Mouse (Mus musculus): ENCODE data around the gene Tcap. TPM values are rescaled to one million over a fixed set of nuclear protein-coding genes. Genes with fewer than 3 reads are reported as not detected.

Tcap gene
- polyA plus RNA-seq, 1 experiment from 2014 or later: 86.0 TPM

Other genes with a start within 250 kb of the Tcap start
- 13.6 and 13.9 TPM in 2 replicates for gene Fbxl20, start 233.4 kb upstream of the Tcap start, polyA plus RNA-seq (2016; fragmentation: Nextera tagmentation; extraction: Ambion mirVana)
- gene Med1, start 190.5 kb upstream of the Tcap start, polyA plus RNA-seq (2016; fragmentation: Nextera tagmentation; extraction: Ambion mirVana): 43.7 and 51.5 TPM in 2 replicates
- 7.9 and 10.9 TPM in 2 replicates for gene Cdk12, start 180.8 kb upstream of the Tcap start, polyA plus RNA-seq (2016; fragmentation: Nextera tagmentation; extraction: Ambion mirVana)
- gene Neurod2, start 54.2 kb upstream of the Tcap start, polyA plus RNA-seq (2016; fragmentation: Nextera tagmentation; extraction: Ambion mirVana): not detected in 2 replicates
- 8.1 and 20.1 TPM in 2 replicates for gene Ppp1r1b, start 35.4 kb upstream of the Tcap start, polyA plus RNA-seq (2016; fragmentation: Nextera tagmentation; extraction: Ambion mirVana)
- 51.0 and 53.0 TPM in 2 replicates for gene Stard3, start 25.4 kb upstream of the Tcap start, polyA plus RNA-seq (2016; fragmentation: Nextera tagmentation; extraction: Ambion mirVana)
- gene Pnmt, start 2.6 kb downstream of the Tcap start, polyA plus RNA-seq (2016; fragmentation: Nextera tagmentation; extraction: Ambion mirVana): 5.0 and 5.1 TPM in 2 replicates
- gene Pgap3, start 16.7 kb downstream of the Tcap start, polyA plus RNA-seq (2016; fragmentation: Nextera tagmentation; extraction: Ambion mirVana): 15.3 and 21.3 TPM in 2 replicates
- gene Erbb2, start 28.7 kb downstream of the Tcap start, polyA plus RNA-seq (2016; fragmentation: Nextera tagmentation; extraction: Ambion mirVana): 47.4 and 70.6 TPM in 2 replicates
- gene Mien1, start 55.2 kb downstream of the Tcap start, polyA plus RNA-seq (2016; fragmentation: Nextera tagmentation; extraction: Ambion mirVana): 98.9 and 103 TPM in 2 replicates
- gene Grb7, start 62.6 kb downstream of the Tcap start, polyA plus RNA-seq (2016; fragmentation: Nextera tagmentation; extraction: Ambion mirVana): 2.5 and 15.3 TPM in 2 replicates
- 0.04 and 0.22 TPM in 2 replicates for gene Ikzf3, start 162.2 kb downstream of the Tcap start, polyA plus RNA-seq (2016; fragmentation: Nextera tagmentation; extraction: Ambion mirVana)
- 0.21 and 0.65 TPM in 2 replicates for gene Zpbp2, start 167.3 kb downstream of the Tcap start, polyA plus RNA-seq (2016; fragmentation: Nextera tagmentation; extraction: Ambion mirVana)
- 56.1 and 61.0 TPM in 2 replicates for gene Ormdl3, start 203.6 kb downstream of the Tcap start, polyA plus RNA-seq (2016; fragmentation: Nextera tagmentation; extraction: Ambion mirVana)
- gene Lrrc3c, start 214.5 kb downstream of the Tcap start, polyA plus RNA-seq (2016; fragmentation: Nextera tagmentation; extraction: Ambion mirVana): not detected in 2 replicates
- 0.71 and 1.0 TPM in 2 replicates for gene Gm12355, start 241.8 kb downstream of the Tcap start, polyA plus RNA-seq (2016; fragmentation: Nextera tagmentation; extraction: Ambion mirVana)
- not detected in 2 replicates for gene Gsdma3, start 242.5 kb downstream of the Tcap start, polyA plus RNA-seq (2016; fragmentation: Nextera tagmentation; extraction: Ambion mirVana)